Mouse (Mus musculus) stomach, postnatal 0 days (tissue): Measurements from ENCODE around the gene Abi3bp.

Source experiments
- CTCF ChIP-seq: IDR thresholded peaks from 2 replicates; pipeline ENCODE4 v1.5.1; 2016; ENCODE audit warnings: antibody characterized with exemption, low read depth, mild to moderate bottlenecking, moderate library complexity
- EP300 ChIP-seq: optimal IDR thresholded peaks from 2 replicates; pipeline ENCODE3; 2016; ENCODE audit warnings: antibody characterized with exemption

DNA sequence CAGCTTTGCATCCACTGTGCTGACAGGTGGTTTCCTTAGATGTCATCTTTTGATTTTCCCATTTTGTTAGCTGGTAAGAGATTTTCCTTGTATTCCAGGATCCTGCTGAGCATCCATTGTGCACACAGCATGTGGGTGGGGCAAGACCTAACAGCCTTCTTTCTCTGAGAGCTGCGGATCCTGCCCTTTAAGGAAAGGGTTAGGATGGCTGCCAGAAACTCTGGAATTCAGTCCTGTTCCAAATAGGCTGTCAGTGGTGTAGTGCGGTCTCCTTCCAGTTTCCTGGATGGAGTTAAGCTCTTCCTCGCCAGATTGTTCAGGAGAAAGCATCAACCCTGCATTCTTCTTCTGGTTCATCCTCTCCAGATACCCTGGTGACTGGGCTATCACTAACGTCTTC is 8.8 kb downstream of the Abi3bp start:
- TF ChIP-seq EP300 (no peak), CTCF (no peak)
